Mouse (Mus musculus): ENCODE measurements around the gene Hhipl1.

The Hhipl1 gene

DNA sequence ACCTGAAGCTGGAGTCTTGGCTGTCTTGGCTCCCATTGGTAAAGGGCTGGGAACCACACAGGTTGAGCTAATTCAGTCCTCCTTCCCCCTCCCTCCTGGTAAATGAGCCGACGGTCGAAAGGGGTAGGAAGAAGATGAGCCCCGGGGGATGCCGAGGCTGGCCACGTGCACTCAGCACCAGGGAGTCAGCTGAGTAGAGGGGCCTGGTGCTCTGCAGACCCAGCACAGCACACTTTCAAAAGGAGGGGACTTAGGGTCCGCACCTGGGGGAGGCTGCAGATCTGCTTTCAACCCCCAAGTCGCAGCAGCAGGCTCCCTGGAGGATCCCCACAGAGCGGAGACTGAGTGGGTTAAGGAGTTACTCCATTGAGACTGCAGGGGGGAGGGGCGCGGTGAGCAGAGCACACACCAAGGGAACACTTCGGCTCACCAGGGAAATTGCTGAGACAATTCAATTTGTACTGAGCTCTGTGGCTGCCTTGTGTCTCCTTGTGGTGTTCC, 28.7 kb upstream of the Hhipl1 start:
- 16% methylated on average over 12 of the region's 12 CpGs for WGBS

DNA sequence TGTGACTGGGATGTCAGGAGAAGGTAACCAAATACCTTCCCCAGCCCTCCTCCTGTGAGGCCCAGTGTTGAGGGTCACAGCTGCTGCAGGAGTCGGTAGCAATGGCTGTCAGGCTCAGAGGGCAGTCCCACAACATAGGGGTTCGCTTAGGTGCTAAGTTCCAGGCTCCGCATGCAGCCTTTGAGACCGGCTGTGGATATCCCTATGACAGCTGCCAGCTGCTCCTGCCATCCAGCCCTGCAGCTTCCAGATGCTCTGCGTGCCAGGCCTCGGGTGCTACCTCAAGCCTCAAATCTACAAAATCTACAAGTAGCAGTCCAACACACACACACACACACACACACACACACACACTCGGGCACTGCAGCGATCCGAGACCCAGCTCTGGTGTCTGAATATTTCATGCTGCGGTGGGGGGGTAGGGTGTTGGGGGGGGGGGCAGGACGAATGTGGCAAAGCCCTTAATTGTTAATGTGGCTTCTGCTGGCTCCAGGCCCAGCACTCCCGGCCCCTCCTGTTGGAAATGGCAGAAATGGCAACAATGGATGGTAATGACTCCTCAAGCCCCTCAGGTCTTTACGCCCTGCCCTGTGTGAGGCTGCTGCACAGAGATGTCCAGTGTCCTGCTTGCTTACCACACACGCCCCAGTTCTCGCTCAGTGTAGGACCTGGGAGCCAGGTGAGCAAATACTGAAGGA, 27.7 kb upstream of the Hhipl1 start:
- WGBS = 56% methylated on average over 15 of the region's 15 CpGs

- WGBS = 70% methylated on average over 14 of the region's 14 CpGs
These were observed 21.4 kb upstream of the Hhipl1 start for GRCm38 (mm10) chr12:108284455-108285224.

GRCm38 (mm10) chr12:108285225-108286011, 20.7 kb upstream of the Hhipl1 start:
- 62% methylated on average over 11 of the region's 11 CpGs for WGBS

GRCm38 (mm10) chr12:108286381-108286780, 19.7 kb upstream of the Hhipl1 start:
- WGBS = 94% methylated on average over 4 of the region's 4 CpGs

GRCm38 (mm10) chr12:108287011-108287410, 19.1 kb upstream of the Hhipl1 start:
- WGBS = 96% methylated on average over 8 of the region's 8 CpGs

DNA sequence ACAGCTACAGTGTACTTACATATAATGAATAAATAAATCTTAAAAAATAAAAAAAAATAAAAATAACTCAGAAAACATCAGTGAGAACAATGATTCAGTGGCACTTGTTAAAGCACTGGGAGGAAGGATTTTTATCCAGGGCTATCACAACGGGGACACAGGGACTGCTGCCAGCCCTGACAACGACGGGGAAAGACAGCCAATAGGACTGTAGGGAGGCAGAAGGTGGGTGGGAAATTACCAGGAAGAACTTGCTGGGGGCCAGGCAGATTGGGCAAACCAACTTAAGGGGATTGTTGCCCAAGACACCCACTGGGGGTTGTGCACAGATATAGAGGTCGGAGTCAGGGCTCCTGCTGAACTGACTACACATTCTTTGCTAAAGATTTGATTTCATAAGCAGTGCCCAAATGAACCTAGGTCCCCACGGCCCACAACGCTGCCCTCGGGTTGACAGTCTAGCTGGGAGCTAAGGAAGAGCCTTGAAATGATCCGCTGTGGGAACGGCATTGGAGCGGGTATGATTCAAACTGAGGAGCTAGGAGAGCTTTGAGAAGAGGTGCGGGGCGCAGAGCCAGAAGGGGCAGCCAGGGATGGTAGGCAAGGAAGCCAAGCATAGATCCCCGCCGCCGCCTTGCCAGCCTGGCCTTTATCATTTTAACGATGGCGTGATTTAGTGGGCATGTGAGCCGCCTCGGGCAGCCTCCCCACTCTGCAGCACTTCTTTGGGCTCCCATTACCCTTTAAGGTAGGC, 17.8 kb upstream of the Hhipl1 start:
- WGBS = 51% methylated on average over 19 of the region's 19 CpGs

DNA sequence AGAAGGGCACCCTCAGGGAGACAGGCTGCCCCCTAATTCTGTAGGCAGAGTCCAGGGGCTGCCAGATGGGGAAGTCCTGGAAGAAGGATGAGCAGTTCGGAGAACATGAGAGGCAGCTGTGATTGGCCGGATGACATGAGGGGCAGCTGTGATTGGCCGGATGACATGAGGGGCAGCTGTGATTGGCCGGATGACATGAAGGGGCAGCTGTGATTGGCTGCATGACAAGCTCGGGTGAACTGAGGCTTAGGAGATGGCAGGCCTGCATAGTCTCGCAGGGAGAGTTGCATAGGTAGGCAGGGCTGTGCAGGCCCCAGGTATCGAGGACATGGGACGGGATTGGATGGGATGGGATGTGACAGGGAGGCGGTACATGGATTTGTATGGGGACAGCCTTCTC, 13.7 kb upstream of the Hhipl1 start:
- WGBS = 56% methylated on average over 9 of the region's 9 CpGs

GRCm38 (mm10) chr12:108292957-108293356, 13.1 kb upstream of the Hhipl1 start:
- 25% methylated on average over 8 of the region's 8 CpGs for WGBS

GRCm38 (mm10) chr12:108294620-108295019, 11.4 kb upstream of the Hhipl1 start:
- WGBS = 61% methylated on average over 3 of the region's 3 CpGs

DNA sequence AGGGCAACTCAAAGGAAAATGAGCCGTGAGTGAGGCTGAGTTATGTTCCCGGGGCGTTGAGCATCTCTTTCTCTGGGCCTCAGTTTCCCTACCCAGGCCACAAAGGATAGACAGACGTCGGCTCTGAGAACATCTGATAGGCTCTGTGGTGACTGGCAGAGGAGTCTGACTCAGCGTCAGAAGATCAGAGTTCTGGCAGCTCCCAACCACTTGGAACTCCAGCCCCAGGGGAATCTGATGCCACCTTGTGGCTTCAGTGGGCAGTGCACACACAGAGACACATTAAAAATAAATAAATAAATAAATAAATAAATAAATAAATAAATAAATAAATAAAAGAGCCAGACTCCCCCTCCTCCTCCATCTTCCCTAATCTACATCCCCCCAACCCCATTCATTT, 9.0 kb upstream of the Hhipl1 start:
- WGBS = 77% methylated on average over 6 of the region's 6 CpGs

DNA sequence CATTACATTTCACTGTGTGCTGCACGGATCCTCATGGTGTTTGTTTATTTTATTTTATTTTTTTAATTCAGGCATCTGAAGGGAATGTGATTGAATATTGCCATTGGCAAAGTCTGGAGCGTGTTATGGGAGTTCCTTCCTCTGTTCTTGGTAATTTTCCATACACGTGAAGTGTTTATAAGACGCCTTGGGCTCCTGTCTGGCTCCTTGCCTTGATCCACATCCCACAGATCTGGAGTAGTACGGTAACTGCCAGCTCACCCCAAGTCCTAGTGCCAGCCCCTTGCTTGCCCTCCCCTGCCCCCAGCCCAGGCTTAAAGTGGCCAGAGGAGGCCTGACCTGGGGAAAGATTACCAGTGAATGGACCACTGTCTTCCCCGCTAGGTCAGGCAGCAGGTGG, 5.1 kb upstream of the Hhipl1 start:
- 56% methylated on average over 6 of the region's 6 CpGs for WGBS

GRCm38 (mm10) chr12:108303778-108304365, 2.2 kb upstream of the Hhipl1 start:
- WGBS = 55% methylated on average over 6 of the region's 6 CpGs

GRCm38 (mm10) chr12:108305172-108305571, 898 bp upstream of the Hhipl1 start:
- 74% methylated on average over 8 of the region's 8 CpGs for WGBS

GRCm38 (mm10) chr12:108307553-108307952, 1.5 kb downstream of the Hhipl1 start:
- WGBS = 32% methylated on average over 14 of the region's 14 CpGs

GRCm38 (mm10) chr12:108308363-108308856, 2.3 kb downstream of the Hhipl1 start:
- 84% methylated on average over 16 of the region's 16 CpGs for WGBS

GRCm38 (mm10) chr12:108309116-108309794, 3.2 kb downstream of the Hhipl1 start:
- WGBS = 62% methylated on average over 8 of the region's 8 CpGs

DNA sequence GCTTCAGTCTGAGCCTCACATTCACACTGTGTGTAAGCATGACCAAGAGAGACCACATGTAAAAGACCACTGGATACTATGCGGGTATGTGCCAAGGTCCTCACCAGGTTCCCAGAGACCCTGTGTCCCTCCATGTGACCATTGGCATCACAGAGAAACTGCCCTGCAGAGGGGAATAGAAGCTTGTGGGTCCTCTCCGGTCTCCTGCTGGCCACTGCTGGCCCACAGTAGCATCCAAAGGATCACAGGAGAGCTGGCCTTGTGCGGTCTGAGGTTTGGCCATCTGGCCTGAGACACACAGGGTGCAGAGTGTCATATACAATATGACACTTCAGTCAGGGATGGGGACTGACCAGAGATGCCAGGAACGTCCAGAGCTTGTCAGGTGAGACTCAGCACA, 4.0 kb downstream of the Hhipl1 start:
- WGBS = 92% methylated on average over 4 of the region's 4 CpGs

DNA sequence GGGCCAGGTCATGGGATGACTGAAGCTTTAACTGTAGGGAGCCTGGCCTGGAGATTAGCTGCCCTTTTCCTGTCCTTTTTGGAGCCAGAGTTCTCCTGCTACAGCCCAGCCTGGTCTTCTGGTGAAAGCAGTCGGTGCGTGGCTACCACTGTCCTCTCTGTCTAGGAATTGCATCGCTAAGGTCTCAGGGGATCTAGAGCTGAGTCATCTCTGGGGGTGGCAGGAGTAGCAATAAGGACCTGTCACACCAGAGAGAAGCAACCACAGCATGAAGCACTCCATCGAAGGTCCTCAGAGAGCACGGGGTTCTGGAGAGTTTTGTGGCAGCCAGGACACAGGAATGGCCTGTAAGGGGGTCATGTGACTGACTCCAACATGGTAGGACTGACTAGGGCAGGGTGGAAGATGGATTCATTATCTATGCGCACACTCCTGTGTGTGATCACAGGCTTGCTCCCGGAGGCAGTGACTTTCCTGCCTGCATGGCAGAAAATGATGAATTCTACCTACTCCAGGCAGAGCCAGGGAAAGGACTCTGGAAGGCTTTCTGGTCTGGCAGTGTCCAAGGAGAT, 4.5 kb downstream of the Hhipl1 start:
- WGBS = 62% methylated on average over 7 of the region's 7 CpGs

DNA sequence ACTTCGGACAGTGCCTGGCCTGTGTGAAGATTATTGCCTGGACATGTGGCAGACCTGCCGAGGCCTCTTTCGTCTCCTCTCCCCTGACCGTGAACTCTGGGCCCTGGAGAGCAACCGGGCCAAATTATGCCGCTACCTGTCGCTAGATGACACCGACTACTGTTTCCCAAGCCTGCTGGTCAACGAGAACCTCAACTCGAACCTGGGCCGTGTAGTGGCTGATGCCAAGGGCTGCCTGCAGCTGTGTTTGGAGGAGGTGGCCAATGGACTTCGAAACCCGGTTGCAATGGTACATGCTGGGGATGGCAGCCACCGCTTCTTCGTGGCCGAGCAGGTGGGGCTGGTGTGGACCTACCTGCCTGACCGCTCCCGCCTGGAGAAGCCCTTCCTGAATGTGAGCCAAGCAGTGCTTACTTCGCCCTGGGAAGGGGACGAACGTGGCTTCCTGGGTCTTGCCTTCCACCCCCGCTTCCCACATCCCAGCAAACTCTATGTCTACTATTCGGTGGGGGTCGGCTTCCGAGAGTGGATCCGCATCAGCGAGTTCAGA, 5.7 kb downstream of the Hhipl1 start:
- 95% methylated on average over 27 of the region's 27 CpGs for WGBS

Data from cerebral cortex, adult 2 months (tissue).